In genomic region chr3:33990921-33991320, GRCm38 (mm10) we compare ENCODE assay signal across 21 mouse cellular contexts. TPM values are rescaled to one million over a fixed set of nuclear protein-coding genes. Genes with fewer than 3 reads are reported as not detected.
DNase-seq lines count a peak whose midpoint lies in the region; ATAC-seq and TF ChIP-seq lines count a peak whose summit lies in the region.
"Had no signal": no experiment of that assay in that cellular context is flagged by ENCODE, and none has a peak within 500 bp of the region (broad histone marks: within the 10 kb centered on the region; RNA-seq: fewer than 3 reads in every experiment).

No protein-coding gene starts in this region.

- no peak overlapping the region for H3K4me3 ChIP-seq in heart, embryonic 10.5 days
- no peak overlapping the region for H3K4me3 ChIP-seq in heart, embryonic 11.5 days (ENCODE audit: low read depth, low read length)
- peak overlapping the region; percentile 65 for H3K4me3 ChIP-seq in E14TG2a.4 (replicated peaks; ENCODE audit: low read length)
- H3K4me3 ChIP-seq: embryonic facial prominence, embryonic 12.5 days; layer of hippocampus, adult 2 months; liver, embryonic 13.5 days; midbrain, embryonic 13.5 days had no signal

- no peaks in the 10 kb centered on the region for H3K27me3 ChIP-seq in heart, embryonic 10.5 days (ENCODE audit: insufficient read depth, poor library complexity, severe bottlenecking)
- H3K27me3 ChIP-seq in heart, embryonic 11.5 days (ENCODE audit: control insufficient read depth, insufficient read depth, low read length): no peaks in the 10 kb centered on the region
- no peaks in the 10 kb centered on the region for H3K27me3 ChIP-seq in E14TG2a.4 (ENCODE audit: insufficient read depth, low read length)
- H3K27me3 ChIP-seq: embryonic facial prominence, embryonic 12.5 days; liver, embryonic 13.5 days; midbrain, embryonic 13.5 days had no signal

- no peak for TF ChIP-seq CTCF in E14TG2a.4 (conservative IDR thresholded peaks at IDR 0.05; ENCODE audit: low read length)

- no peak for ATAC-seq in heart, embryonic 11.5 days (replicated peaks; ENCODE audit: insufficient number of reproducible peaks, low FRiP score, low TSS enrichment)
- ATAC-seq: hindbrain, embryonic 16.5 days; midbrain, embryonic 13.5 days had no signal

- peak overlapping the region; percentile 87; the same call in 1 of the 2 replicates for H3K27ac ChIP-seq in heart, embryonic 10.5 days
- no peak overlapping the region for H3K27ac ChIP-seq in heart, embryonic 11.5 days (ENCODE audit: low read depth, low read length)
- H3K27ac ChIP-seq: embryonic facial prominence, embryonic 12.5 days; kidney, postnatal 0 days; layer of hippocampus, adult 2 months; liver, embryonic 13.5 days; midbrain, embryonic 13.5 days had no signal

- peaks cover 29% of the 10 kb centered on the region for H3K4me1 ChIP-seq in heart, embryonic 10.5 days
- H3K4me1 ChIP-seq in heart, embryonic 11.5 days (ENCODE audit: control insufficient read depth, insufficient read depth, low read length): peaks cover 14% of the 10 kb centered on the region
- H3K4me1 ChIP-seq in E14TG2a.4 (replicated peaks; ENCODE audit: low read depth, low read length): peaks cover 65% of the 10 kb centered on the region
- H3K4me1 ChIP-seq: embryonic facial prominence, embryonic 12.5 days; liver, embryonic 13.5 days; midbrain, embryonic 13.5 days had no signal

- H3K9me3 ChIP-seq in heart, embryonic 10.5 days: no peaks in the 10 kb centered on the region
- H3K9me3 ChIP-seq in heart, embryonic 11.5 days (replicated peaks; ENCODE audit: control insufficient read depth, low read length): no peaks in the 10 kb centered on the region
- H3K9me3 ChIP-seq in E14TG2a.4 (ENCODE audit: low read length): no peaks in the 10 kb centered on the region
- H3K9me3 ChIP-seq: embryonic facial prominence, embryonic 12.5 days; G1E; liver, embryonic 13.5 days; midbrain, embryonic 13.5 days had no signal

- DNase-seq in heart, embryonic 10.5 days (ENCODE audit: low spot score): peak; percentile 71
- DNase-seq in R1 (ENCODE audit: low read depth, low spot score): peak; percentile 88
- peak; percentile 36 for DNase-seq in gastrocnemius, postnatal 25 days
- DNase-seq in urinary bladder, adult 2 months (ENCODE audit: low spot score): no peak
- DNase-seq in frontal cortex, postnatal 25 days (ENCODE audit: low spot score in 2 of 2): no peak
- DNase-seq: adrenal gland, adult 2 months; B cell, adult 2 months; cerebellum, adult 11 months; kidney, adult 11 months; left cerebral cortex, postnatal 4 days; liver, embryonic 13.5 days; spleen, adult 18-20 months; thymus, adult 2 months had no signal

- H3K9ac ChIP-seq in heart, embryonic 11.5 days (ENCODE audit: low read depth, low read length): no peak overlapping the region
- H3K9ac ChIP-seq: embryonic facial prominence, embryonic 12.5 days; liver, embryonic 13.5 days; midbrain, embryonic 13.5 days had no signal

- WGBS in heart, embryonic 10.5 days: 31% methylated on average over 8 of the region's 8 CpGs
- WGBS in heart, embryonic 11.5 days (ENCODE audit: insufficient replicate concordance): 46% methylated on average over 8 of the region's 8 CpGs

- no peak overlapping the region for H3K4me2 ChIP-seq in heart, embryonic 11.5 days
- H3K4me2 ChIP-seq: embryonic facial prominence, embryonic 12.5 days; liver, embryonic 13.5 days; midbrain, embryonic 13.5 days had no signal

- no peaks in the 10 kb centered on the region for H3K36me3 ChIP-seq in heart, embryonic 10.5 days
- H3K36me3 ChIP-seq in heart, embryonic 11.5 days (ENCODE audit: control insufficient read depth, insufficient read depth, low read length): no peaks in the 10 kb centered on the region
- no peaks in the 10 kb centered on the region for H3K36me3 ChIP-seq in E14TG2a.4 (ENCODE audit: insufficient read depth, low read length)
- H3K36me3 ChIP-seq: embryonic facial prominence, embryonic 12.5 days; G1E; liver, embryonic 13.5 days; midbrain, embryonic 13.5 days had no signal

RNA-seq across cellular contexts. Expression of gene Fxr1, which starts 28.8 kb away (rescaled TPM):
- polyA plus RNA-seq in heart, embryonic 10.5 days (2016; fragmentation: Nextera tagmentation; extraction: Ambion mirVana): 67.7 and 70.5 TPM in 2 replicates
- 83.4 and 89.2 TPM in 2 replicates for polyA plus RNA-seq in heart, embryonic 11.5 days (2014; fragmentation: Nextera tagmentation; extraction: Ambion mirVana)
- 100 to 1,000 TPM; 381 to 419 TPM for total RNA-seq in gastrocnemius, postnatal 25 days (2021)
- 52.3 and 58.3 TPM in 2 replicates for polyA plus RNA-seq in urinary bladder, adult 2 months (2012; rRNA removed)

Comparison
In these comparisons a context has a peak if more than half of its experiments do, and no peak if none do; other contexts are left out.
1. DNase-seq: peak in heart, embryonic 10.5 days (single experiment), R1 (single experiment) and gastrocnemius, postnatal 25 days (single experiment); none in urinary bladder, adult 2 months (single experiment) and frontal cortex, postnatal 25 days (0 of 2).